Mouse (Mus musculus): ENCODE results near the gene Tmem191c. TPM values are rescaled to one million over a fixed set of nuclear protein-coding genes. Genes with fewer than 3 reads are reported as not detected.

Tmem191c gene
- total RNA-seq, 2 experiments from 2014 or later: 6.2 to 11.9 TPM

- DNase-seq: no peak
Measured at GRCm38 (mm10) chr16:17329848-17330570, 54.1 kb downstream of the Tmem191c start.

- DNase-seq: no peak
Measured at GRCm38 (mm10) chr16:17331116-17331515, 55.2 kb downstream of the Tmem191c start, which contains the start of gene Serpind1. TSS of gene Serpind1 (plus strand) at chr16:17331371.

GRCm38 (mm10) chr16:17331855-17332254, 56.0 kb downstream of the Tmem191c start:
- DNase-seq: no peak

Other genes starting within 250 kb of the Tmem191c start
- 1 to 10 TPM; 6.2 to 9.4 TPM for gene Ypel1, start 206.4 kb upstream of the Tmem191c start, total RNA-seq (2021)
- gene Ppil2, start 164.8 kb upstream of the Tmem191c start, total RNA-seq (2021): 10 to 100 TPM; 76.2 to 84.6 TPM
- gene 2610318N02Rik, start 150.9 kb upstream of the Tmem191c start, total RNA-seq (2021): 1 to 10 TPM; 2.5 to 2.9 TPM
- 10 to 100 TPM; 15.6 to 21.7 TPM for gene Sdf2l1, start 143.7 kb upstream of the Tmem191c start, total RNA-seq (2021)
- gene Ydjc, start 131.5 kb upstream of the Tmem191c start, total RNA-seq (2021): 1 to 10 TPM; 3.9 to 6.7 TPM
- gene Ccdc116, start 128.8 kb upstream of the Tmem191c start, total RNA-seq (2021): under 1 TPM; 0.39 to 0.66 TPM
- 100 to 1,000 TPM; 163 to 176 TPM for gene Ube2l3, start 73.4 kb upstream of the Tmem191c start, total RNA-seq (2021)
- under 1 TPM in 1 of 2 experiments, not detected in 1; 0.06 TPM for gene Rimbp3, start 67.5 kb upstream of the Tmem191c start, total RNA-seq (2021)
- 1 to 10 TPM; 3.2 to 3.3 TPM for gene Hic2, start 42.5 kb upstream of the Tmem191c start, total RNA-seq (2021)
- 100 to 1,000 TPM in 1 of 2 experiments, 10 to 100 TPM in 1; 50.5 to 111 TPM for gene Serpind1, start 55.3 kb downstream of the Tmem191c start, total RNA-seq (2021)
- 10 to 100 TPM; 19.8 to 19.9 TPM for gene Snap29, start 129.9 kb downstream of the Tmem191c start, total RNA-seq (2021)
- gene Pi4ka, start 130.2 kb downstream of the Tmem191c start, total RNA-seq (2021): 10 to 100 TPM; 61.7 to 73.1 TPM
- gene Crkl, start 175.9 kb downstream of the Tmem191c start, total RNA-seq (2021): 10 to 100 TPM; 28.5 to 31.7 TPM
- gene Aifm3, start 213.5 kb downstream of the Tmem191c start, total RNA-seq (2021): 1 to 10 TPM; 3.6 to 4.5 TPM
- gene Lztr1, start 232.6 kb downstream of the Tmem191c start, total RNA-seq (2021): 10 to 100 TPM; 60.1 to 70.9 TPM

Measured in adrenal gland, postnatal 10 days (tissue).